Mouse (Mus musculus): Measurements from ENCODE around the gene Plxdc1. TPM values are rescaled to one million over a fixed set of nuclear protein-coding genes. Genes with fewer than 3 reads are reported as not detected.

Plxdc1 gene
- polyA plus RNA-seq, 1 experiment from 2014 or later: 1.8 TPM

- Histone ChIP-seq H3K9ac (ENCODE audit: low read depth, low read length) (no peak overlapping the region), H3K36me3 (ENCODE audit: insufficient read depth, low read length) (no peaks in the 10 kb centered on the region), H3K4me2 (ENCODE audit: low read length) (no peak overlapping the region), H3K27me3 (ENCODE audit: insufficient read depth, low read length) (no peaks in the 10 kb centered on the region), H3K27ac (no peak overlapping the region), H3K4me3 (replicated peaks; ENCODE audit: low read depth, low read length) (no peak overlapping the region), H3K9me3 (replicated peaks; ENCODE audit: low read length) (no peaks in the 10 kb centered on the region), H3K4me1 (replicated peaks; ENCODE audit: insufficient read depth, low read length) (no peaks in the 10 kb centered on the region; the same call in 1 of the 2 replicates)
- ATAC-seq (replicated peaks; ENCODE audit: low FRiP score, low read depth) (no peak), DNase-seq (ENCODE audit: low spot score) (no peak)
- 71% methylated on average over 5 of the region's 5 CpGs for WGBS
- TF ChIP-seq CTCF (IDR thresholded peaks at IDR 0.05; ENCODE audit: low read depth): no peak
Observed at GRCm38 (mm10) chr11:97977797-97978196, 8.4 kb downstream of the Plxdc1 start.

GRCm38 (mm10) chr11:97974746-97975145, 11.5 kb downstream of the Plxdc1 start:
- no peak for ATAC-seq (replicated peaks; ENCODE audit: low FRiP score, low read depth)
- no peak overlapping the region for H3K9ac ChIP-seq (ENCODE audit: low read depth, low read length)
- no peaks in the 10 kb centered on the region for H3K4me1 ChIP-seq (replicated peaks; ENCODE audit: insufficient read depth, low read length)
- no peaks in the 10 kb centered on the region for H3K36me3 ChIP-seq (ENCODE audit: insufficient read depth, low read length)
- TF ChIP-seq CTCF (IDR thresholded peaks at IDR 0.05; ENCODE audit: low read depth): no peak
- no peak overlapping the region for H3K4me2 ChIP-seq (ENCODE audit: low read length)
- no peak overlapping the region for H3K4me3 ChIP-seq (replicated peaks; ENCODE audit: low read depth, low read length)
- WGBS: 81% methylated on average over 5 of the region's 5 CpGs
- H3K27ac ChIP-seq: no peak overlapping the region
- no peaks in the 10 kb centered on the region for H3K9me3 ChIP-seq (replicated peaks; ENCODE audit: low read length)
- no peaks in the 10 kb centered on the region for H3K27me3 ChIP-seq (ENCODE audit: insufficient read depth, low read length)
- DNase-seq (ENCODE audit: low spot score): no peak

- Histone ChIP-seq H3K36me3 (ENCODE audit: insufficient read depth, low read length) (no peaks in the 10 kb centered on the region), H3K4me2 (ENCODE audit: low read length) (no peak overlapping the region), H3K4me3 (replicated peaks; ENCODE audit: low read depth, low read length) (no peak overlapping the region), H3K27me3 (ENCODE audit: insufficient read depth, low read length) (no peaks in the 10 kb centered on the region), H3K27ac (no peak overlapping the region), H3K4me1 (replicated peaks; ENCODE audit: insufficient read depth, low read length) (no peaks in the 10 kb centered on the region), H3K9me3 (replicated peaks; ENCODE audit: low read length) (no peaks in the 10 kb centered on the region), H3K9ac (ENCODE audit: low read depth, low read length) (no peak overlapping the region)
- 87% methylated on average over 5 of the region's 5 CpGs for WGBS
- no peak for TF ChIP-seq CTCF (IDR thresholded peaks at IDR 0.05; ENCODE audit: low read depth)
- ATAC-seq (replicated peaks; ENCODE audit: low FRiP score, low read depth): no peak
- DNase-seq (ENCODE audit: low spot score): no peak
Observed at GRCm38 (mm10) chr11:97974141-97974540, 12.1 kb downstream of the Plxdc1 start.

- Histone ChIP-seq H3K4me1 (replicated peaks; ENCODE audit: insufficient read depth, low read length) (no peaks in the 10 kb centered on the region), H3K9ac (ENCODE audit: low read depth, low read length) (no peak overlapping the region), H3K9me3 (replicated peaks; ENCODE audit: low read length) (no peaks in the 10 kb centered on the region), H3K4me2 (ENCODE audit: low read length) (no peak overlapping the region), H3K4me3 (replicated peaks; ENCODE audit: low read depth, low read length) (no peak overlapping the region), H3K27me3 (ENCODE audit: insufficient read depth, low read length) (no peaks in the 10 kb centered on the region), H3K36me3 (ENCODE audit: insufficient read depth, low read length) (no peaks in the 10 kb centered on the region), H3K27ac (no peak overlapping the region)
- WGBS: 74% methylated on average over 2 of the region's 2 CpGs
- TF ChIP-seq CTCF (IDR thresholded peaks at IDR 0.05; ENCODE audit: low read depth): peak; percentile 16; the same call in 1 of the 2 replicates
- DNase-seq (ENCODE audit: low spot score) (no peak), ATAC-seq (replicated peaks; ENCODE audit: low FRiP score, low read depth) (no peak)
Observed at GRCm38 (mm10) chr11:97972434-97972833, 13.8 kb downstream of the Plxdc1 start.

GRCm38 (mm10) chr11:97971232-97971631, 15.0 kb downstream of the Plxdc1 start:
- 29% methylated on average over 7 of the region's 7 CpGs for WGBS
- no peaks in the 10 kb centered on the region for H3K4me1 ChIP-seq (replicated peaks; ENCODE audit: insufficient read depth, low read length)
- ATAC-seq (replicated peaks; ENCODE audit: low FRiP score, low read depth) (no peak), DNase-seq (ENCODE audit: low spot score) (no peak)
- no peaks in the 10 kb centered on the region for H3K36me3 ChIP-seq (ENCODE audit: insufficient read depth, low read length)
- no peaks in the 10 kb centered on the region for H3K9me3 ChIP-seq (replicated peaks; ENCODE audit: low read length)
- H3K27ac ChIP-seq: no peak overlapping the region
- no peak for TF ChIP-seq CTCF (IDR thresholded peaks at IDR 0.05; ENCODE audit: low read depth)
- H3K9ac ChIP-seq (ENCODE audit: low read depth, low read length): no peak overlapping the region
- H3K4me3 ChIP-seq (replicated peaks; ENCODE audit: low read depth, low read length): no peak overlapping the region
- H3K27me3 ChIP-seq (ENCODE audit: insufficient read depth, low read length): no peaks in the 10 kb centered on the region
- H3K4me2 ChIP-seq (ENCODE audit: low read length): no peak overlapping the region

- DNase-seq (ENCODE audit: low spot score) (no peak), ATAC-seq (replicated peaks; ENCODE audit: low FRiP score, low read depth) (no peak)
- H3K36me3 ChIP-seq (ENCODE audit: insufficient read depth, low read length): no peaks in the 10 kb centered on the region
- WGBS: 83% methylated on average over 7 of the region's 7 CpGs
- TF ChIP-seq CTCF (IDR thresholded peaks at IDR 0.05; ENCODE audit: low read depth): no peak
- H3K4me1 ChIP-seq (replicated peaks; ENCODE audit: insufficient read depth, low read length): no peaks in the 10 kb centered on the region
- no peak overlapping the region for H3K9ac ChIP-seq (ENCODE audit: low read depth, low read length)
- H3K4me3 ChIP-seq (replicated peaks; ENCODE audit: low read depth, low read length): no peak overlapping the region
- no peaks in the 10 kb centered on the region for H3K9me3 ChIP-seq (replicated peaks; ENCODE audit: low read length)
- no peak overlapping the region for H3K4me2 ChIP-seq (ENCODE audit: low read length)
- H3K27me3 ChIP-seq (ENCODE audit: insufficient read depth, low read length): no peaks in the 10 kb centered on the region
- no peak overlapping the region for H3K27ac ChIP-seq
Observed at GRCm38 (mm10) chr11:97970771-97971170, 15.5 kb downstream of the Plxdc1 start.

- H3K36me3 ChIP-seq (ENCODE audit: insufficient read depth, low read length): no peaks in the 10 kb centered on the region
- no peaks in the 10 kb centered on the region for H3K4me1 ChIP-seq (replicated peaks; ENCODE audit: insufficient read depth, low read length)
- DNase-seq (ENCODE audit: low spot score): no peak
- H3K27me3 ChIP-seq (ENCODE audit: insufficient read depth, low read length): no peaks in the 10 kb centered on the region
- H3K9ac ChIP-seq (ENCODE audit: low read depth, low read length): no peak overlapping the region
- 88% methylated on average over 5 of the region's 5 CpGs for WGBS
- H3K27ac ChIP-seq: no peak overlapping the region
- no peak for TF ChIP-seq CTCF (IDR thresholded peaks at IDR 0.05; ENCODE audit: low read depth)
- H3K9me3 ChIP-seq (replicated peaks; ENCODE audit: low read length): no peaks in the 10 kb centered on the region
- no peak overlapping the region for H3K4me2 ChIP-seq (ENCODE audit: low read length)
- no peak overlapping the region for H3K4me3 ChIP-seq (replicated peaks; ENCODE audit: low read depth, low read length)
- ATAC-seq (replicated peaks; ENCODE audit: low FRiP score, low read depth): no peak
Observed at GRCm38 (mm10) chr11:97968385-97968784, 17.9 kb downstream of the Plxdc1 start.
